Mouse (Mus musculus) limb, embryonic 12.5 days (tissue): ENCODE measurements around the gene Uckl1. TPM values are rescaled to one million over a fixed set of nuclear protein-coding genes. Genes with fewer than 3 reads are reported as not detected.

Experiments
- ATAC-seq: fragments of 200-750 bp; cut with Nextera tagmentation; 2 replicates; pipeline ENCODE4 v1.8.0; 2017; ENCODE audit warnings: low read depth, moderate TSS enrichment; ENCODE audit not compliant: insufficient number of reproducible peaks, insufficient read depth, low FRiP score, low TSS enrichment
- H3K27ac ChIP-seq: fragments of 300-500 bp; sonication (generic); 2 replicates; pipeline ENCODE4 v1.5.1; 2016; ENCODE audit warnings: mild to moderate bottlenecking, moderate library complexity
- H3K27me3 ChIP-seq: fragments of 300-500 bp; sonication (generic); 2 replicates; pipeline ENCODE4 v1.6.1; 2016; ENCODE audit warnings: mild to moderate bottlenecking, moderate library complexity
- H3K36me3 ChIP-seq: fragments of 300-500 bp; sonication (generic); 2 replicates; pipeline ENCODE4 v1.6.1; 2016; ENCODE audit warnings: mild to moderate bottlenecking, moderate library complexity
- H3K4me1 ChIP-seq: fragments of 300-500 bp; sonication (generic); replicated peaks from 2 replicates; pipeline ENCODE4 v1.6.1; 2016
- H3K4me2 ChIP-seq: fragments of 300-500 bp; sonication (generic); 2 replicates; pipeline ENCODE4 v1.6.1; 2016; ENCODE audit warnings: mild to moderate bottlenecking, moderate library complexity
- H3K4me3 ChIP-seq: fragments of 300-500 bp; sonication (generic); replicated peaks from 2 replicates; pipeline ENCODE4 v1.5.1; 2016; ENCODE audit warnings: mild to moderate bottlenecking
- H3K9ac ChIP-seq: fragments of 300-500 bp; sonication (generic); replicated peaks from 2 replicates; pipeline ENCODE4 v1.6.1; 2016; ENCODE audit warnings: mild to moderate bottlenecking, moderate library complexity
- H3K9me3 ChIP-seq: fragments of 300-500 bp; sonication (generic); 2 replicates; pipeline ENCODE4 v1.6.1; 2016; ENCODE audit warnings: mild to moderate bottlenecking, moderate library complexity
- WGBS: fragments of 180-500 bp; shearing (Covaris S2); methylation state at CpG from one replicate; pipeline ENCODE4 v1.1.7; 2016; 5-methylcytosine and 5-hydroxymethylcytosine counted together
- polyA plus RNA-seq: library from polyadenylated mRNA; unstranded; fragments of >200 nt; fragmentation: Nextera tagmentation; extraction: Ambion mirVana; gene quantifications from 2 replicates; pipeline ENCODE4 v1.2.1, GENCODE M21; 2016

Gene Uckl1
- 37.9 and 47.6 TPM in 2 replicates for polyA plus RNA-seq

- H3K36me3 ChIP-seq, result peaks cover 66% of the 10 kb centered on the region
- ATAC-seq, result no peak
- H3K4me1 ChIP-seq, result peaks cover 8% of the 10 kb centered on the region
- H3K4me2 ChIP-seq, result no peak within 1 kb of the TSS
- no peaks in the 10 kb centered on the region for H3K9me3 ChIP-seq
- H3K27me3 ChIP-seq, result no peaks in the 10 kb centered on the region
- H3K9ac ChIP-seq, result no peak within 1 kb of the TSS
- H3K4me3 ChIP-seq, result no peak within 1 kb of the TSS
- WGBS, result 84% methylated on average over 4 of the region's 4 CpGs
- H3K27ac ChIP-seq, result no peak within 1 kb of the TSS
Observed at GRCm38 (mm10) chr2:181584411-181584942, at the start of gene Uckl1. Uckl1 (minus strand) TSS chr2:181584892.

GRCm38 (mm10) chr2:181632624-181633023 lies 47.9 kb upstream of the Uckl1 start:
- Histone ChIP-seq H3K27me3 (no peaks in the 10 kb centered on the region), H3K9me3 (no peaks in the 10 kb centered on the region), H3K27ac (no peak overlapping the region), H3K9ac (no peak overlapping the region), H3K4me1 (no peaks in the 10 kb centered on the region), H3K36me3 (peaks cover 84% of the 10 kb centered on the region), H3K4me3 (no peak overlapping the region), H3K4me2 (no peak overlapping the region)
- 93% methylated on average over 6 of the region's 6 CpGs for WGBS
- no peak for ATAC-seq

- H3K36me3 ChIP-seq, result peaks cover 72% of the 10 kb centered on the region
- no peaks in the 10 kb centered on the region for H3K9me3 ChIP-seq
- no peak overlapping the region for H3K4me3 ChIP-seq
- no peak overlapping the region for H3K27ac ChIP-seq
- H3K27me3 ChIP-seq, result no peaks in the 10 kb centered on the region
- no peak overlapping the region for H3K4me2 ChIP-seq
- no peak overlapping the region for H3K9ac ChIP-seq
- no peaks in the 10 kb centered on the region for H3K4me1 ChIP-seq
- ATAC-seq, result no peak
Observed at GRCm38 (mm10) chr2:181628471-181628870, 43.8 kb upstream of the Uckl1 start.

- Histone ChIP-seq H3K9me3 (no peaks in the 10 kb centered on the region), H3K27ac (no peak overlapping the region), H3K27me3 (no peaks in the 10 kb centered on the region), H3K36me3 (peaks cover 72% of the 10 kb centered on the region), H3K4me2 (no peak overlapping the region), H3K4me1 (no peaks in the 10 kb centered on the region), H3K4me3 (no peak overlapping the region), H3K9ac (no peak overlapping the region)
- ATAC-seq, result no peak
Observed at GRCm38 (mm10) chr2:181623401-181623800, 38.7 kb upstream of the Uckl1 start.

- no peak overlapping the region for H3K27ac ChIP-seq
- no peak overlapping the region for H3K4me2 ChIP-seq
- peaks cover 73% of the 10 kb centered on the region for H3K36me3 ChIP-seq
- no peak for ATAC-seq
- WGBS, result 80% methylated on average over 5 of the region's 5 CpGs
- H3K4me3 ChIP-seq, result no peak overlapping the region
- no peaks in the 10 kb centered on the region for H3K27me3 ChIP-seq
- no peaks in the 10 kb centered on the region for H3K4me1 ChIP-seq
- H3K9me3 ChIP-seq, result no peaks in the 10 kb centered on the region
- H3K9ac ChIP-seq, result no peak overlapping the region
Observed at GRCm38 (mm10) chr2:181618761-181619495, 34.2 kb upstream of the Uckl1 start.

GRCm38 (mm10) chr2:181602367-181602766 lies 17.7 kb upstream of the Uckl1 start:
- H3K27me3 ChIP-seq, result peaks cover 27% of the 10 kb centered on the region
- H3K9ac ChIP-seq, result no peak overlapping the region
- H3K4me1 ChIP-seq, result peaks cover 27% of the 10 kb centered on the region
- H3K4me3 ChIP-seq, result peak overlapping the region; percentile 93
- 79% methylated on average over 4 of the region's 4 CpGs for WGBS
- ATAC-seq, result no peak
- 0 out of 2 replicates have a peak, but pooled peaks cover 5% of the 10 kb centered on the region for H3K36me3 ChIP-seq
- peak overlapping the region; percentile 77 for H3K4me2 ChIP-seq
- H3K27ac ChIP-seq, result no peak overlapping the region
- no peaks in the 10 kb centered on the region for H3K9me3 ChIP-seq

- peak overlapping the region; percentile 72 for H3K27ac ChIP-seq
- no peak for ATAC-seq
- 24% methylated on average over 10 of the region's 10 CpGs for WGBS
Observed at GRCm38 (mm10) chr2:181601751-181602145, 17.1 kb upstream of the Uckl1 start.

GRCm38 (mm10) chr2:181600828-181601750 lies 16.4 kb upstream of the Uckl1 start:
- H3K4me3 ChIP-seq, result peak overlapping the region; percentile 93
- H3K9ac ChIP-seq, result peak overlapping the region; percentile 88
- peak overlapping the region; percentile 77 for H3K27ac ChIP-seq
- WGBS, result 1% methylated on average over 57 of the region's 57 CpGs
- peak overlapping the region; percentile 77 for H3K4me2 ChIP-seq
- ATAC-seq, result peak; percentile 95
- peaks cover 27% of the 10 kb centered on the region for H3K27me3 ChIP-seq
- no peaks in the 10 kb centered on the region for H3K9me3 ChIP-seq
- peaks cover 27% of the 10 kb centered on the region for H3K4me1 ChIP-seq
- H3K36me3 ChIP-seq, result 0 out of 2 replicates have a peak, but pooled peaks cover 5% of the 10 kb centered on the region

More at GRCm38 (mm10) chr2:181601751-181602145, 17.1 kb upstream of the Uckl1 start:
- Histone ChIP-seq H3K9me3 (no peaks in the 10 kb centered on the region), H3K36me3 (0 out of 2 replicates have a peak, but pooled peaks cover 5% of the 10 kb centered on the region), H3K4me2 (peak overlapping the region; percentile 77), H3K27me3 (peaks cover 27% of the 10 kb centered on the region), H3K9ac (peak overlapping the region; percentile 88), H3K4me1 (peaks cover 27% of the 10 kb centered on the region), H3K4me3 (peak overlapping the region; percentile 93)

- WGBS, result 55% methylated on average over 6 of the region's 6 CpGs
- H3K9ac ChIP-seq, result peak overlapping the region; percentile 88; the same call in 1 of the 2 replicates
- H3K9me3 ChIP-seq, result no peaks in the 10 kb centered on the region
- ATAC-seq, result no peak
- peak overlapping the region; percentile 77; the same call in 1 of the 2 replicates for H3K27ac ChIP-seq
- peaks cover 27% of the 10 kb centered on the region for H3K27me3 ChIP-seq
- H3K36me3 ChIP-seq, result no peaks in the 10 kb centered on the region
- peaks cover 27% of the 10 kb centered on the region for H3K4me1 ChIP-seq
- peak overlapping the region; percentile 77 for H3K4me2 ChIP-seq
- peak overlapping the region; percentile 93 for H3K4me3 ChIP-seq
Observed at GRCm38 (mm10) chr2:181600226-181600758, 15.6 kb upstream of the Uckl1 start.

GRCm38 (mm10) chr2:181598454-181599351 lies 14.0 kb upstream of the Uckl1 start, which contains the start of gene Samd10:
Samd10 (minus strand) TSS chr2:181599212.
- 0 out of 2 replicates have a peak within 1 kb of the TSS, but pooled peaks have one; percentile 23 for H3K27ac ChIP-seq

More at GRCm38 (mm10) chr2:181598454-181599351, 14.0 kb upstream of the Uckl1 start, which contains the start of gene Samd10:
- H3K36me3 ChIP-seq, result no peaks in the 10 kb centered on the region
- peak within 1 kb of the TSS; percentile 69 for H3K9ac ChIP-seq
- H3K4me1 ChIP-seq, result peaks cover 27% of the 10 kb centered on the region
- no peaks in the 10 kb centered on the region for H3K9me3 ChIP-seq
- H3K4me2 ChIP-seq, result peak within 1 kb of the TSS; percentile 87
- no peak for ATAC-seq
- peak within 1 kb of the TSS; percentile 67 for H3K4me3 ChIP-seq
- peaks cover 27% of the 10 kb centered on the region for H3K27me3 ChIP-seq
- 2% methylated on average over 71 of the region's 71 CpGs for WGBS
